Comparison of ENCODE assay signal across 21 mouse cellular contexts in the genomic region with DNA sequence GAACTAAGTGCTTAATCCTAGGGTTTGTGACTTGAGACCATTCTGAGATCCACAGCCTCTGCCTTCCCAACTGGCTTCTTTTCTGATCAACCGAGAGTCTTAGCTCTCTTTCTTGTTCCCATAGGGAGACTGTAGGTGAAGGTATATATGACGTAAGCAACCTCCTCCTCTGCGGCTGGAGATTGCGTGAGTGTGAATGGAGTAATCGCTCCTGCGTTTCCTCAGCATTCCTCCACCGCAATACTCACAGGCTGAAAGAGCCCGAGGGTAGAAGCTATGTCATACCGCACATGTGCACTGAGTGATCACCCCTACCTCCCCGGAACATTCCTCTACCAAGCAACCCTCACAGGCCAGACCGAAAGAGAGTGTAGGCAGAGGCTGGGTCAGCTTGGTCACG. TPM values are rescaled to one million over a fixed set of nuclear protein-coding genes. Genes with fewer than 3 reads are reported as not detected.
DNase-seq lines count a peak whose midpoint lies in the region; ATAC-seq and TF ChIP-seq lines count a peak whose summit lies in the region.
"Had no signal": no experiment of that assay in that cellular context is flagged by ENCODE, and none has a peak within 500 bp of the region (broad histone marks: within the 10 kb centered on the region; RNA-seq: fewer than 3 reads in every experiment).

No protein-coding gene starts in this region.

- no peak overlapping the region for H3K9ac ChIP-seq in limb, embryonic 15.5 days
- no peak overlapping the region for H3K9ac ChIP-seq in lung, embryonic 16.5 days (ENCODE audit: low read length)
- H3K9ac ChIP-seq in stomach, embryonic 16.5 days (ENCODE audit: low read length): no peak overlapping the region
- no peak overlapping the region for H3K9ac ChIP-seq in forebrain, embryonic 15.5 days (replicated peaks)
- H3K9ac ChIP-seq: forebrain, embryonic 13.5 days; hindbrain, embryonic 12.5 days had no signal

- peak overlapping the region; percentile 13; the same call in 1 of the 2 replicates for H3K27ac ChIP-seq in limb, embryonic 15.5 days
- H3K27ac ChIP-seq in limb, embryonic 10.5 days: no peak overlapping the region
- peak overlapping the region; percentile 94 for H3K27ac ChIP-seq in lung, embryonic 16.5 days (ENCODE audit: low read length)
- H3K27ac ChIP-seq in bone marrow, adult 2 months (ENCODE audit: control insufficient read depth, insufficient read depth, low read depth, low read length, poor library complexity): 0 out of 2 replicates have a peak overlapping the region, but pooled peaks have one; percentile 1
- peak overlapping the region; percentile 18; the same call in 1 of the 2 replicates for H3K27ac ChIP-seq in stomach, embryonic 16.5 days (ENCODE audit: low read length)
- H3K27ac ChIP-seq in forebrain, embryonic 15.5 days (replicated peaks): no peak overlapping the region
- H3K27ac ChIP-seq: embryonic facial prominence, embryonic 10.5 days; forebrain, embryonic 13.5 days; gastrocnemius, adult 2 months; hindbrain, embryonic 12.5 days had no signal

- H3K9me3 ChIP-seq in limb, embryonic 15.5 days: no peaks in the 10 kb centered on the region
- H3K9me3 ChIP-seq in limb, embryonic 10.5 days (replicated peaks): no peaks in the 10 kb centered on the region
- no peaks in the 10 kb centered on the region for H3K9me3 ChIP-seq in lung, embryonic 16.5 days (ENCODE audit: control insufficient read depth, low read length)
- no peaks in the 10 kb centered on the region for H3K9me3 ChIP-seq in stomach, embryonic 16.5 days (replicated peaks; ENCODE audit: control insufficient read depth, low read length)
- no peaks in the 10 kb centered on the region for H3K9me3 ChIP-seq in forebrain, embryonic 15.5 days
- H3K9me3 ChIP-seq: embryonic facial prominence, embryonic 10.5 days; forebrain, embryonic 13.5 days; hindbrain, embryonic 12.5 days had no signal

- no peaks in the 10 kb centered on the region for H3K27me3 ChIP-seq in limb, embryonic 15.5 days
- H3K27me3 ChIP-seq in limb, embryonic 10.5 days (ENCODE audit: low read depth, poor library complexity, severe bottlenecking): no peaks in the 10 kb centered on the region
- no peaks in the 10 kb centered on the region for H3K27me3 ChIP-seq in lung, embryonic 16.5 days (ENCODE audit: control insufficient read depth, insufficient read depth, low read depth, low read length)
- no peaks in the 10 kb centered on the region for H3K27me3 ChIP-seq in stomach, embryonic 16.5 days (ENCODE audit: control insufficient read depth, insufficient read depth, low read length)
- no peaks in the 10 kb centered on the region for H3K27me3 ChIP-seq in forebrain, embryonic 15.5 days
- H3K27me3 ChIP-seq: forebrain, embryonic 13.5 days; hindbrain, embryonic 12.5 days had no signal

- no peak overlapping the region for H3K4me2 ChIP-seq in limb, embryonic 15.5 days
- no peak overlapping the region for H3K4me2 ChIP-seq in lung, embryonic 16.5 days (ENCODE audit: low read depth, low read length)
- H3K4me2 ChIP-seq in stomach, embryonic 16.5 days (ENCODE audit: low read depth, low read length): no peak overlapping the region
- no peak overlapping the region for H3K4me2 ChIP-seq in forebrain, embryonic 15.5 days (replicated peaks)
- H3K4me2 ChIP-seq: forebrain, embryonic 13.5 days; hindbrain, embryonic 12.5 days had no signal

- no peak for DNase-seq in limb, embryonic 10.5 days (ENCODE audit: low spot score)
- DNase-seq in lung, adult 2 months: no peak
- DNase-seq in kidney, postnatal 10 days: no peak
- DNase-seq: adrenal gland, postnatal 25 days; B cell, adult 2 months; cerebellum, adult 2 months; cerebellum, postnatal 10 days; gastrocnemius, adult 2 months; gastrocnemius, postnatal 25 days; heart, postnatal 10 days; heart, postnatal 4 days had no signal

- H3K4me1 ChIP-seq in limb, embryonic 15.5 days: peaks cover 17% of the 10 kb centered on the region
- H3K4me1 ChIP-seq in limb, embryonic 10.5 days: peaks cover 13% of the 10 kb centered on the region
- H3K4me1 ChIP-seq in lung, embryonic 16.5 days (replicated peaks; ENCODE audit: control insufficient read depth, insufficient read depth, low read length): peaks cover 31% of the 10 kb centered on the region
- H3K4me1 ChIP-seq in lung, adult 2 months (ENCODE audit: control insufficient read depth, insufficient read depth, low read length): peaks cover 7% of the 10 kb centered on the region; the same call in 1 of the 2 replicates
- peaks cover 7% of the 10 kb centered on the region; the same call in 1 of the 2 replicates for H3K4me1 ChIP-seq in bone marrow, adult 2 months (ENCODE audit: control insufficient read depth, insufficient read depth, low read length)
- no peaks in the 10 kb centered on the region; the same call in 1 of the 2 replicates for H3K4me1 ChIP-seq in stomach, embryonic 16.5 days (ENCODE audit: control insufficient read depth, insufficient read depth, low read length)
- peaks cover 6% of the 10 kb centered on the region; the same call in 1 of the 2 replicates for H3K4me1 ChIP-seq in forebrain, embryonic 15.5 days

- no peaks in the 10 kb centered on the region for H3K36me3 ChIP-seq in limb, embryonic 15.5 days
- H3K36me3 ChIP-seq in limb, embryonic 10.5 days: no peaks in the 10 kb centered on the region
- H3K36me3 ChIP-seq in lung, embryonic 16.5 days (ENCODE audit: control insufficient read depth, insufficient read depth, low read length): no peaks in the 10 kb centered on the region
- H3K36me3 ChIP-seq in stomach, embryonic 16.5 days (ENCODE audit: control insufficient read depth, insufficient read depth, low read length): no peaks in the 10 kb centered on the region
- H3K36me3 ChIP-seq in forebrain, embryonic 15.5 days: no peaks in the 10 kb centered on the region
- H3K36me3 ChIP-seq: embryonic facial prominence, embryonic 10.5 days; hindbrain, embryonic 12.5 days had no signal

- no peak for ATAC-seq in limb, embryonic 15.5 days (ENCODE audit: insufficient number of reproducible peaks, low FRiP score, low TSS enrichment, low read depth)
- ATAC-seq in lung, embryonic 16.5 days (ENCODE audit: low read depth): no peak
- no peak for ATAC-seq in stomach, embryonic 16.5 days (ENCODE audit: insufficient read depth, low FRiP score)
- ATAC-seq in forebrain, embryonic 15.5 days (replicated peaks): no peak
- ATAC-seq: activated CD4-positive, CD25-positive, alpha-beta regulatory T cell, adult 4 months; CD4-positive, CD25-positive, alpha-beta regulatory T cell, adult 4 months; forebrain, embryonic 13.5 days had no signal

- no peak for TF ChIP-seq CTCF in lung, adult 2 months (IDR thresholded peaks at IDR 0.05; ENCODE audit: insufficient read depth, low read length)
- TF ChIP-seq CTCF in bone marrow, adult 2 months (IDR thresholded peaks at IDR 0.05; ENCODE audit: control insufficient read depth, insufficient read depth, low read length): no peak

- TF ChIP-seq POLR2A in lung, adult 2 months (IDR thresholded peaks at IDR 0.05; ENCODE audit: borderline replicate concordance, extremely low read depth, low read depth, low read length): no peak
- TF ChIP-seq POLR2A in bone marrow, adult 2 months (IDR thresholded peaks at IDR 0.05; ENCODE audit: borderline replicate concordance, control insufficient read depth, low read depth, low read length): no peak

- 77% methylated on average over 12 of the region's 12 CpGs for WGBS in limb, embryonic 15.5 days
- 95% methylated on average over 12 of the region's 12 CpGs for WGBS in limb, embryonic 10.5 days
- WGBS in lung, embryonic 16.5 days: 72% methylated on average over 12 of the region's 12 CpGs
- WGBS in lung, adult 2 months: 71% methylated on average over 12 of the region's 12 CpGs
- WGBS in bone marrow, adult 2 months: 59% methylated on average over 12 of the region's 12 CpGs
- WGBS in stomach, embryonic 16.5 days: 85% methylated on average over 12 of the region's 12 CpGs
- 94% methylated on average over 12 of the region's 12 CpGs for WGBS in forebrain, embryonic 15.5 days

- no peak overlapping the region for H3K4me3 ChIP-seq in limb, embryonic 15.5 days
- no peak overlapping the region for H3K4me3 ChIP-seq in limb, embryonic 10.5 days
- no peak overlapping the region for H3K4me3 ChIP-seq in lung, embryonic 16.5 days (ENCODE audit: low read length)
- no peak overlapping the region for H3K4me3 ChIP-seq in lung, adult 2 months (replicated peaks; ENCODE audit: extremely low read depth, low read depth, low read length)
- H3K4me3 ChIP-seq in bone marrow, adult 2 months (replicated peaks; ENCODE audit: control insufficient read depth, low read depth, low read length): no peak overlapping the region
- H3K4me3 ChIP-seq in stomach, embryonic 16.5 days (replicated peaks; ENCODE audit: low read length): no peak overlapping the region
- no peak overlapping the region for H3K4me3 ChIP-seq in forebrain, embryonic 15.5 days
- H3K4me3 ChIP-seq: embryonic facial prominence, embryonic 10.5 days; forebrain, embryonic 13.5 days; gastrocnemius, adult 2 months; hindbrain, embryonic 12.5 days had no signal

RNA-seq across cellular contexts. Expression of a gene that starts 40.6 kb away (rescaled TPM):
- 5.5 and 6.0 TPM in 2 replicates for polyA plus RNA-seq in limb, embryonic 15.5 days (2015; fragmentation: Nextera tagmentation; extraction: Ambion mirVana)
- polyA plus RNA-seq in limb, embryonic 10.5 days (2016; fragmentation: Nextera tagmentation; extraction: Ambion mirVana): not detected in 2 replicates
- 13.6 and 18.1 TPM in 2 replicates for polyA plus RNA-seq in lung, embryonic 16.5 days (2015; fragmentation: Nextera tagmentation; extraction: Ambion mirVana)
- polyA plus RNA-seq in lung, adult 2 months (2012; rRNA removed): 592 and 698 TPM in 2 replicates
- polyA plus RNA-seq in bone marrow, adult 2 months (2011; ENCODE audit: insufficient read depth, insufficient read length, low replicate concordance, missing spikeins): 8.3 TPM in 2 replicates
- 6.9 and 11.2 TPM in 2 replicates for polyA plus RNA-seq in stomach, embryonic 16.5 days (2015; fragmentation: Nextera tagmentation; extraction: Ambion mirVana)
- 1.8 and 2.2 TPM in 2 replicates for polyA plus RNA-seq in forebrain, embryonic 15.5 days (2015; fragmentation: Nextera tagmentation; extraction: Ambion mirVana)

RNA-seq across cellular contexts. Expression of a gene that starts 55.7 kb away (rescaled TPM):
- polyA plus RNA-seq in limb, embryonic 15.5 days (2015; fragmentation: Nextera tagmentation; extraction: Ambion mirVana): 6.2 and 6.7 TPM in 2 replicates
- 0.89 and 1.4 TPM in 2 replicates for polyA plus RNA-seq in limb, embryonic 10.5 days (2016; fragmentation: Nextera tagmentation; extraction: Ambion mirVana)
- 2.7 and 3.8 TPM in 2 replicates for polyA plus RNA-seq in lung, embryonic 16.5 days (2015; fragmentation: Nextera tagmentation; extraction: Ambion mirVana)
- polyA plus RNA-seq in lung, adult 2 months (2012; rRNA removed): 2.4 and 3.5 TPM in 2 replicates
- not detected in 2 replicates for polyA plus RNA-seq in bone marrow, adult 2 months (2011; ENCODE audit: insufficient read depth, insufficient read length, low replicate concordance, missing spikeins)
- polyA plus RNA-seq in stomach, embryonic 16.5 days (2015; fragmentation: Nextera tagmentation; extraction: Ambion mirVana): 1.3 and 3.2 TPM in 2 replicates
- polyA plus RNA-seq in forebrain, embryonic 15.5 days (2015; fragmentation: Nextera tagmentation; extraction: Ambion mirVana): 0.48 and 0.64 TPM in 2 replicates
- polyA plus RNA-seq: CD4-positive, CD25-positive, alpha-beta regulatory T cell, adult 4 months; cerebellum, adult 2 months had no signal

Comparison
In these comparisons a context has a peak if more than half of its experiments do, and no peak if none do; other contexts are left out.
1. H3K27ac ChIP-seq: peak in limb, embryonic 15.5 days (single experiment), lung, embryonic 16.5 days (single experiment), bone marrow, adult 2 months (single experiment) and stomach, embryonic 16.5 days (single experiment); none in limb, embryonic 10.5 days (single experiment) and forebrain, embryonic 15.5 days (single experiment).
2. RNA of a gene that starts 40.6 kb away (polyA plus RNA-seq): 592 to 698 TPM in lung, adult 2 months; 13.6 to 18.1 TPM in lung, embryonic 16.5 days, 8.3 TPM in bone marrow, adult 2 months, 6.9 to 11.2 TPM in stomach, embryonic 16.5 days, 5.5 to 6.0 TPM in limb, embryonic 15.5 days, 1.8 to 2.2 TPM in forebrain, embryonic 15.5 days and not detected in limb, embryonic 10.5 days; every median in the first group is over 10 times any median in the second.